Mouse (Mus musculus) megakaryocyte, embryonic 14.5 days (primary cell): ENCODE measurements at regions not wholly inside any gene's neighbourhood (a gene's known extent, or its start where the extent isn't known, plus 50 kb on each side); places are given as distances from the start of the nearest gene placed in this dataset.

Experiments used
- FLI1 ChIP-seq: IDR thresholded peaks from 2 replicates; pipeline ENCODE4 v1.6.1; 2012; ENCODE audit warnings: low read length, inconsistent platforms, mixed read lengths
- GATA1 ChIP-seq: IDR thresholded peaks from 3 replicates; pipeline ENCODE4 v1.6.1; 2012; ENCODE audit warnings: mixed read lengths, low read length, inconsistent platforms, borderline replicate concordance

DNA sequence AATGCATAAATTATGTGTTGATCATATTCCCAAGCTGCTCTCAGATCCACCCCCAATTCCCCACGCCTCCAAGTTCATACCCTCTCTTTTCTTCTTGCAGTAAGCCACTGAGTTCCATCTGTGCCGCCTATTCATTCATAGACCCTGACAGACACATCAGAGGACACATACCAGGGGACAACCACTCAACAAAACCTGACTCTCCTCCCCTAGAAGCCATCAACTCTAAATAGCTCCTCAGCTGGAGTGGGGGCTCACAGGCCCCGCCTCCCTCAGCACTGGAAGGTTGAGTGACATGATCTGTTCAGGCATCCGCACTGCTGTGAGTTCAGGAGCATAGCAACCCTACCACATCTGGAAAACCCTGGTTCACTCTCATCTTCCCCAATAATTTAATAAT is 90.8 kb downstream of the Rnd3 start:
- no peak for TF ChIP-seq GATA1
- TF ChIP-seq FLI1, result no peak
